ENCODE assay signal across 8 mouse cellular contexts in genomic region chr19:14871178-14871867, GRCm38 (mm10).
DNase-seq lines count a peak whose midpoint lies in the region; ATAC-seq and TF ChIP-seq lines count a peak whose summit lies in the region.
"Had no signal": no experiment of that assay in that cellular context is flagged by ENCODE, and none has a peak within 500 bp of the region (broad histone marks: within the 10 kb centered on the region; RNA-seq: fewer than 3 reads in every experiment).

No protein-coding gene starts in this region.

- H3K4me2 ChIP-seq in stomach, embryonic 14.5 days (replicated peaks; ENCODE audit: low read depth, low read length) = no peak overlapping the region
- no peak overlapping the region for H3K4me2 ChIP-seq in stomach, postnatal 0 days (replicated peaks; ENCODE audit: low read depth)
- H3K4me2 ChIP-seq in forebrain, embryonic 13.5 days = no peak overlapping the region
- H3K4me2 ChIP-seq in midbrain, embryonic 11.5 days = no peak overlapping the region
- H3K4me2 ChIP-seq: heart, embryonic 13.5 days had no signal

- 22% methylated on average over 7 of the region's 7 CpGs for WGBS in stomach, embryonic 14.5 days
- WGBS in stomach, postnatal 0 days = 25% methylated on average over 7 of the region's 7 CpGs
- 9% methylated on average over 7 of the region's 7 CpGs for WGBS in forebrain, embryonic 13.5 days
- WGBS in midbrain, embryonic 11.5 days = 6% methylated on average over 7 of the region's 7 CpGs

- peak; percentile 49; the same call in 1 of the 2 replicates for ATAC-seq in stomach, embryonic 14.5 days (ENCODE audit: insufficient number of reproducible peaks, insufficient read depth, low FRiP score, low read depth)
- no peak for ATAC-seq in stomach, postnatal 0 days (ENCODE audit: low FRiP score, low TSS enrichment)
- ATAC-seq in forebrain, embryonic 13.5 days = peak; percentile 83
- ATAC-seq in midbrain, embryonic 11.5 days (ENCODE audit: low FRiP score) = peak; percentile 93

- DNase-seq in stomach, postnatal 0 days (ENCODE audit: low spot score) = no peak
- DNase-seq in midbrain, embryonic 11.5 days (ENCODE audit: low spot score, missing footprints) = peak; percentile 89
- no peak for DNase-seq in adrenal gland, adult 18-20 months (ENCODE audit: low spot score in 2 of 2)
- no peak for DNase-seq in urinary bladder, postnatal 25 days (ENCODE audit: low spot score)
- DNase-seq in adrenal gland, postnatal 25 days = no peak

- H3K4me3 ChIP-seq in stomach, embryonic 14.5 days (ENCODE audit: low read depth, low read length) = no peak overlapping the region
- no peak overlapping the region for H3K4me3 ChIP-seq in stomach, postnatal 0 days (ENCODE audit: low read depth, low read length)
- no peak overlapping the region for H3K4me3 ChIP-seq in forebrain, embryonic 13.5 days
- H3K4me3 ChIP-seq in midbrain, embryonic 11.5 days (ENCODE audit: low read depth, low read length) = no peak overlapping the region
- H3K4me3 ChIP-seq: heart, embryonic 13.5 days had no signal

- H3K27me3 ChIP-seq in stomach, embryonic 14.5 days (ENCODE audit: control insufficient read depth, insufficient read depth, low read length) = no peaks in the 10 kb centered on the region
- H3K27me3 ChIP-seq in stomach, postnatal 0 days (ENCODE audit: control insufficient read depth, insufficient read depth, low read length) = no peaks in the 10 kb centered on the region
- H3K27me3 ChIP-seq in forebrain, embryonic 13.5 days = peaks cover 7% of the 10 kb centered on the region; the same call in 1 of the 2 replicates
- 0 out of 2 replicates have a peak, but pooled peaks cover 2% of the 10 kb centered on the region for H3K27me3 ChIP-seq in midbrain, embryonic 11.5 days (ENCODE audit: control insufficient read depth, insufficient read depth, low read length)

- H3K9ac ChIP-seq in stomach, embryonic 14.5 days (replicated peaks; ENCODE audit: low read depth, low read length) = no peak overlapping the region
- H3K9ac ChIP-seq in stomach, postnatal 0 days (ENCODE audit: low read length) = no peak overlapping the region
- H3K9ac ChIP-seq in forebrain, embryonic 13.5 days = no peak overlapping the region
- no peak overlapping the region for H3K9ac ChIP-seq in midbrain, embryonic 11.5 days (ENCODE audit: low read length)
- H3K9ac ChIP-seq: heart, embryonic 13.5 days had no signal

- no peak for TF ChIP-seq CTCF in stomach, postnatal 0 days (IDR thresholded peaks at IDR 0.05; ENCODE audit: low read depth)

- no peak for TF ChIP-seq EP300 in stomach, postnatal 0 days (optimal IDR thresholded peaks at IDR 0.05)

- no peaks in the 10 kb centered on the region for H3K4me1 ChIP-seq in stomach, embryonic 14.5 days (ENCODE audit: control insufficient read depth, insufficient read depth, low read length)
- no peaks in the 10 kb centered on the region for H3K4me1 ChIP-seq in stomach, postnatal 0 days (replicated peaks; ENCODE audit: control insufficient read depth, insufficient read depth)
- peaks cover 13% of the 10 kb centered on the region; the same call in 1 of the 2 replicates for H3K4me1 ChIP-seq in forebrain, embryonic 13.5 days
- peaks cover 14% of the 10 kb centered on the region for H3K4me1 ChIP-seq in midbrain, embryonic 11.5 days (ENCODE audit: control insufficient read depth, insufficient read depth, low read length)

- no peak overlapping the region for H3K27ac ChIP-seq in stomach, embryonic 14.5 days (ENCODE audit: low read length)
- no peak overlapping the region for H3K27ac ChIP-seq in stomach, postnatal 0 days (replicated peaks)
- H3K27ac ChIP-seq in forebrain, embryonic 13.5 days = no peak overlapping the region
- no peak overlapping the region for H3K27ac ChIP-seq in midbrain, embryonic 11.5 days (ENCODE audit: low read depth, low read length)
- H3K27ac ChIP-seq: heart, embryonic 13.5 days had no signal

- no peaks in the 10 kb centered on the region for H3K9me3 ChIP-seq in stomach, embryonic 14.5 days (ENCODE audit: control insufficient read depth, low read depth, low read length)
- no peaks in the 10 kb centered on the region for H3K9me3 ChIP-seq in stomach, postnatal 0 days (ENCODE audit: control insufficient read depth, low read length)
- H3K9me3 ChIP-seq in forebrain, embryonic 13.5 days (replicated peaks) = no peaks in the 10 kb centered on the region
- no peaks in the 10 kb centered on the region for H3K9me3 ChIP-seq in midbrain, embryonic 11.5 days (ENCODE audit: control insufficient read depth, low read length)
- H3K9me3 ChIP-seq: heart, embryonic 13.5 days had no signal

- no peaks in the 10 kb centered on the region for H3K36me3 ChIP-seq in stomach, embryonic 14.5 days (ENCODE audit: control insufficient read depth, insufficient read depth, low read length)
- H3K36me3 ChIP-seq in stomach, postnatal 0 days (ENCODE audit: control insufficient read depth, insufficient read depth, low read length) = no peaks in the 10 kb centered on the region
- H3K36me3 ChIP-seq in forebrain, embryonic 13.5 days (ENCODE audit: poor library complexity, severe bottlenecking) = no peaks in the 10 kb centered on the region
- no peaks in the 10 kb centered on the region for H3K36me3 ChIP-seq in midbrain, embryonic 11.5 days (ENCODE audit: control insufficient read depth, insufficient read depth, low read length)
- H3K36me3 ChIP-seq: heart, embryonic 13.5 days had no signal
